Mouse (Mus musculus) bone marrow, adult 2 months (tissue): ENCODE data around the gene Qpctl. TPM values are rescaled to one million over a fixed set of nuclear protein-coding genes. Genes with fewer than 3 reads are reported as not detected.

Experiments used
- H3K27ac ChIP-seq: fragments of 200-500 bp; 2 replicates; pipeline ENCODE4 v1.5.1; 2012; ENCODE audit warnings: low read depth, mild to moderate bottlenecking, control low read depth, inconsistent platforms, low read length; ENCODE audit not compliant: control insufficient read depth, poor library complexity, insufficient read depth
- H3K4me1 ChIP-seq: fragments of 200-500 bp; 2 replicates; pipeline ENCODE4 v1.6.1; 2011; ENCODE audit warnings: low read length; ENCODE audit not compliant: control insufficient read depth, insufficient read depth
- H3K4me3 ChIP-seq: fragments of 200-500 bp; replicated peaks from 2 replicates; pipeline ENCODE3; 2011; ENCODE audit warnings: mild to moderate bottlenecking, low read depth, low read length, control low read depth; ENCODE audit not compliant: control insufficient read depth
- CTCF ChIP-seq: fragments of 200-500 bp; IDR thresholded peaks from 2 replicates; pipeline ENCODE4 v1.5.1; 2011; ENCODE audit warnings: low read length, control low read depth; ENCODE audit not compliant: control insufficient read depth, insufficient read depth
- POLR2A ChIP-seq: fragments of 200-500 bp; IDR thresholded peaks from 2 replicates; pipeline ENCODE4 v1.6.1; 2011; ENCODE audit warnings: low read depth, mild to moderate bottlenecking, control low read depth, low read length, borderline replicate concordance; ENCODE audit not compliant: control insufficient read depth
- WGBS: fragments of 180-500 bp; shearing (Covaris S2); methylation state at CpG from one replicate; pipeline ENCODE4 v1.1.7; 2018; 5-methylcytosine and 5-hydroxymethylcytosine counted together
- polyA plus RNA-seq: library from polyadenylated mRNA; stranded (reverse); fragments of >200 nt; gene quantifications from 2 replicates; pipeline ENCODE4 v1.2.4, GENCODE M21; 2011; ENCODE audit warnings: low replicate concordance; ENCODE audit not compliant: missing spikeins, insufficient read depth, insufficient read length

Gene Qpctl
- polyA plus RNA-seq, 1 experiment, result 6.8 TPM

DNA sequence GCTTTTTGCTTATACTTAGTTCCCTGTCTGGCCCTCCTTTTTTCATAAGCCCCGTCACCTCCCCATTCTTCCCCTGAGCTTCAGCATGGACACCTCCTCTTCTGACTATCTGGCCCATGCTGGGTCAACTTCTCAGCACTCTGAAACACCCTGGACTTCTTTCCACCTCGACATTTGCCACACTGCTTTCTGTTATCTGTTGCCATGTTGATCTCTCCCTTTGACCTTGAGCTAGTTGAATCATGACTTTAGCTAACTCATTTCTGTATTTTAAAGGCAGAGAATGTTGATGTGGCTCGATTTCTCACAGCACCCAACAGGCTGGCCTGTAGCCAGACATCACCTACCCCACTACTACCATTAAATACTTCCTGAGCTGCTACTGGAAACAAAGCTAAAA is 41.7 kb downstream of the Qpctl start:
- no peak for TF ChIP-seq CTCF
- no peak for TF ChIP-seq POLR2A
- no peak overlapping the region for H3K4me3 ChIP-seq
- no peak overlapping the region for H3K27ac ChIP-seq
- 49% methylated on average over 3 of the region's 3 CpGs for WGBS
- no peaks in the 10 kb centered on the region for H3K4me1 ChIP-seq

DNA sequence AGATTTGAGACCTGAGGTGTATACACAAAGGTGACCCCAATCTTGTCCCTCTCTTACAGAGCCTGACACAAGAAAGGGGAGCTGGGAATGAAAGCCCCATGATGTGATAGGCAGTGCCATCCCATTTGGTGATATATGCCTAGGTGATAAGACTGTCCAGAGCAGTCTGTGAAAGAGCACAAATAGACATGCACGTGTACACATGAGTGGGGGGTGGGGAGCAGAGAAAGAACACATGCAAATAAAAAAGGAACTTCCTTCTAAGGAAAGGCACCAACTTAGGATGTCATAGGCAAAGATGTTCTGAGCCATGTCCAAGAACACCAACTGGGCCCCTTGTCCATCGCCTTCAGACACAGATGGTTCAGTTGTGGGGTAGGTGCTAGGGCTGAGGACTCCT is 44.6 kb downstream of the Qpctl start:
- no peak for TF ChIP-seq POLR2A
- TF ChIP-seq CTCF, result no peak
- Histone ChIP-seq H3K4me1 (no peaks in the 10 kb centered on the region), H3K27ac (no peak overlapping the region), H3K4me3 (no peak overlapping the region)
- 67% methylated on average over 2 of the region's 2 CpGs for WGBS

DNA sequence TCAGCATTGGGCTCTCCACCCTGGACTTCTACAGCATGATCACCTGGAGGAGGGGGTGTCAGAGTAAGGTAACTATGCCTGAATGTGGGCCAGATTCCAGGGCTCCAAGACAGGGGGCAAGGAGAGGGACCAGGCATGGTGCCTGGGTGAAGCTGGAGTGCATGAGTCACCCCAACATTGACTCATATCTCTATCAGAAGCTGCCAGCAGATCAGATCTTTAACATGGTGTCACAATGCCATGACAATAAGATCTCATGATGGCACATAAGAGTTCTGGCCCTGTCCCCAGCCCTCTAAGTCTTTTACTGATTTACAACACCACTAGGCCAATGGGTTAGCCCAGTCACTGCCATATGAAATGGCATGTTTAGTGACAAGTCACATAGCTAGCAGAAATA is 45.4 kb downstream of the Qpctl start:
- TF ChIP-seq CTCF (no peak), POLR2A (no peak)
- Histone ChIP-seq H3K27ac (no peak overlapping the region), H3K4me3 (no peak overlapping the region), H3K4me1 (no peaks in the 10 kb centered on the region)

DNA sequence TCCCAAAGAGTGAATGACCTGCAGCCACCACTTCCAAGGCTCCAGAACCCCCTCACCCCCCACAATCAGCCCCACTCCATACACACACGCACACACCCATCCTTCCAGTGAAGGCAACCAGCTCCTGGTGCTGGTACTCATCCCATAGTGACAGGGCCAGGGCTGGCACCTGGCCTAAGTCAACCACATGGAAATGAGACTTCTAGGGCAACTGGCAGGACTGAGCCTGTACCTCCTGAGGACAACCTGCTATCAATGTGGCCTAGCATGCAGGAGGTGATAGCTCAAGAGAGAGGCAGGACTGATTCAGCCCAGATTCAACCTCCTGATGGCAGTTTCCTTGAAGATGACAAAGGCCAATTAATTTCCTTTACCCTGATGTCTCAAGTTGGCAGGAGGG is 48.8 kb downstream of the Qpctl start:
- Histone ChIP-seq H3K4me1 (no peaks in the 10 kb centered on the region), H3K4me3 (no peak overlapping the region), H3K27ac (no peak overlapping the region)
- 65% methylated on average over 1 of the region's 1 CpGs for WGBS
- no peak for TF ChIP-seq POLR2A
- TF ChIP-seq CTCF, result no peak

DNA sequence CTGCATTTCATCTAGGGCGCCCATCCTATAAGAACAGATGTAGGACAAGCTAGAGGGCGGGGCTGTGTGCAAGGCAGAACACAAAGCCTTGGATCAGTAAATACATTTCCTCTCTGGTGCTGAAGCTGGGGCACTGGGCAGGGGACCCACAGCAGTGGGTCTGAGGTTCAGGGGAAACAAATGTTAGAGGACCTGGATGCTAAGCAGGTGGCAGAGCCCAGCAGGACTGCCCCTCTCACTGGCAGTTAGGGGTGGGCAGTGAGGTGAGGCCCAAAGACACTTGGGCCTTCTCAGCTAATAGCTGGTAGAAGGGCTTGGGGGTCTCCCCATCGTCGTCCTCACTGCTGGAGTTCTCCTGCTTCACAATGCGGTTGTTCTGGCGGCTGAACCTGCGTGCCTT is 50.3 kb downstream of the Qpctl start:
- 75% methylated on average over 7 of the region's 7 CpGs for WGBS
- Histone ChIP-seq H3K4me3 (no peak overlapping the region), H3K27ac (no peak overlapping the region), H3K4me1 (no peaks in the 10 kb centered on the region)
- TF ChIP-seq CTCF (no peak), POLR2A (no peak)

DNA sequence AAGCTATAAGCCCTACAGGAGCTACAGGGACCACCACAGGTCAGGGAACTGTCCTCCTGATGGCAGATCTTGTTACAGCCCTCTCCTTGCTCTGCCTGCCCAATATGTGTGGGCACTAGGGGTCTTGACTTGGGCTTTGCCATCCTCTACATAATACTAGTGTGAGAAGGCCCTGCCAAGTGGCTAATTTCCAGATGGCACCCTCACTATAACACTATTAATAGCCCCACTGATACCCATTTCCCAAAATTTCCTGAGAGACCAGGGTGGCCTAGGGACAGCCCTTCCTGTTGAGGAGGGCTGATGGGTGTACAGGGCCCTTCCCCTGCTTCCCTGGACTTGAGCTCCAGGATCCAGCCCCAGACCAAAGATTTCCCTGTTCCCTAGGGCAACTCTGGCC is 51.2 kb downstream of the Qpctl start:
- Histone ChIP-seq H3K4me1 (peaks cover 2% of the 10 kb centered on the region; the same call in 1 of the 2 replicates), H3K4me3 (no peak overlapping the region), H3K27ac (no peak overlapping the region)
- TF ChIP-seq POLR2A (no peak), CTCF (no peak)

DNA sequence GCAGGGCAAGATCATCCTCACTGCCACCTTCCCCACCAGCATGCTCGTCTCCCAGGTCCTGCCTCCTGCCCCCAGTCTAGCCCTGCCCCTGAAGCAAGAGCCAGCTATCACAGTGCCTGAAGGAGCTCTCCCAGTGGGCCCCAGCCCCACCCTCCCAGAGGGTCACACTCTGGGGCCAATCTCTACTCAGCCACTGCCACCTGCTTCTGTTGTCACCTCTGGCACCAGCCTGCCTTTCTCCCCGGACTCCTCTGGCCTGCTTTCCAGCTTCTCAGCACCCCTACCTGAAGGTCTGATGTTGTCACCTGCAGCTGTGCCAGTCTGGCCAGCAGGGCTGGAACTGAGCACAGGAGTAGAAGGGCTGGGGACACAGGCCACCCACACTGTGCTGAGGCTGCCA is 51.9 kb downstream of the Qpctl start:
- TF ChIP-seq CTCF, result no peak
- WGBS, result 63% methylated on average over 2 of the region's 2 CpGs
- Histone ChIP-seq H3K4me1 (peaks cover 2% of the 10 kb centered on the region; the same call in 1 of the 2 replicates), H3K27ac (no peak overlapping the region), H3K4me3 (no peak overlapping the region)

DNA sequence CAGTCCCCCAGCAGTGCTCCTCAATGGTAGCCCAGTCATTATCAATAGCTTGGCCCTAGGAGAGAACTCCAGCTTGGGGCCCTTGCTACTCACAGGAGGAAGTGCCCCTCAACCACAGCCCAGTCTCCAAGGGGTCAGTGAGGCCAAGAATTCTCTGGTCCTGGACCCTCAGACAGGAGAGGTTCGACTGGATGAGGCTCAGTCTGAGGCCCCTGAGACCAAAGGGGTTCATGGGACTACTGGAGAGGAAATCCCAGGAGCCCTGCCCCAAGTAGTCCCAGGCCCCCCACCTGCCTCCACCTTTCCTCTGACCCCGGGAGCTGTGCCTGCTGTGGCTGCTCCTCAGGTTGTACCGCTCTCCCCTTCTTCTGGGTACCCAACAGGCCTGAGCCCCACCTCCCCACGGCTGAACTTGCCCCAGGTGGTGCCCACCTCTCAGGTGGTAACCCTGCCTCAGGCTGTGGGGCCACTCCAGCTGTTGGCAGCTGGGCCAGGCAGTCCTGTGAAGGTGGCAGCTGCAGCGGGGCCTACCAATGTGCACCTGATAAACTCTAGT is 52.6 kb downstream of the Qpctl start:
- Histone ChIP-seq H3K4me3 (no peak overlapping the region), H3K27ac (no peak overlapping the region), H3K4me1 (peaks cover 2% of the 10 kb centered on the region; the same call in 1 of the 2 replicates)
- no peak for TF ChIP-seq POLR2A
- no peak for TF ChIP-seq CTCF
- 81% methylated on average over 5 of the region's 5 CpGs for whole genome bisulfite sequencing

DNA sequence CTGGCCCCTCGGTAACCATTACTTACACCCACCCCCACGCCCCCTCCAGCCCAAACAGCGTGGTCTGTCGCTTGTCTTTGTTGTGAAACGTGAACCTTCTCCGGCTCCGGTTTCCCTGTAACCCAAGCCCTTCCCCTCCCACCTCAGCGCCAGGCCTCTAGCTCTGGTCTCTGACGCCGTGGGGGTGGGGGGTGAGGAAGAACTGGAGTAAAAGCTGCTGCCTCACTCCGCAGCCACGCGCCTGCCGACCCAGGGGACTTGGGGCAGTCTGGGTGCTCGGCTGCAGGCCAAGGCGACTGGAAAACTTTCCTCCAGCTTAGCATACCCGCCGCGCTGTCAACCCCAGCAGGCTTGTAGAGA is 53.4 kb downstream of the Qpctl start:
- WGBS, result 3% methylated on average over 19 of the region's 19 CpGs
- Histone ChIP-seq H3K4me3 (no peak overlapping the region), H3K27ac (no peak overlapping the region), H3K4me1 (peaks cover 2% of the 10 kb centered on the region; the same call in 1 of the 2 replicates)
- TF ChIP-seq POLR2A, result no peak
- no peak for TF ChIP-seq CTCF
